Mouse (Mus musculus): ENCODE measurements around the gene Kdm5b.

GRCm38 (mm10) chr1:134653603-134654257, 93.8 kb downstream of the Kdm5b start:
- TF ChIP-seq CTCF (IDR thresholded peaks at IDR 0.05; ENCODE audit: low read depth, low read length) (no peak), POLR2A (IDR thresholded peaks at IDR 0.05; ENCODE audit: borderline replicate concordance, low read depth, low read length) (no peak)
